Mouse (Mus musculus): ENCODE data around the gene Ptprj. TPM values are rescaled to one million over a fixed set of nuclear protein-coding genes. Genes with fewer than 3 reads are reported as not detected.
"Not testable (repeated sequence)": the region's sequence is repeated elsewhere in the genome, so short reads cannot be mapped to it uniquely, and the experiment has no call there.

The Ptprj gene
- total RNA-seq, 2 experiments from 2014 or later = 118 to 129 TPM

DNA sequence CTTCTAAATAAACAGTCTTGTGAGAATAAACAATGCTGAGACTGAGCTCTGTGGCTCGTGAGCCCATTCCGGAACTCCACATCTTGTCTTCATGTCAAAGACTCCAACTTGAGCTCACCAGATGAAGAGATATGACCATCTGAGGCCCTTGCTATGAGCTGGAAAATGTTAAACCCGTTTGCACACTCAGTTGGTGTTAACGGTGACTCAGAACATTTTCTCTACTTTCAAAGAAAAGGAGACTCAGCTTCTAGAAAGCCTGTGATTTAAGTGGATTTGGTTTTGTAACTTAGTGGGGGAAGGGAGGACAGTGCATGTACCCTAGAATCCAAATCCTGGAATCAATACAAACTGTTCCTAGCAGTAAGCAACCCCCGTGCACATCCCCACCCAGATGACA, 136.6 kb downstream of the Ptprj start:
- DNase-seq (ENCODE audit: extremely low spot score in 1 of 2, low spot score in 1 of 2) = no peak

DNA sequence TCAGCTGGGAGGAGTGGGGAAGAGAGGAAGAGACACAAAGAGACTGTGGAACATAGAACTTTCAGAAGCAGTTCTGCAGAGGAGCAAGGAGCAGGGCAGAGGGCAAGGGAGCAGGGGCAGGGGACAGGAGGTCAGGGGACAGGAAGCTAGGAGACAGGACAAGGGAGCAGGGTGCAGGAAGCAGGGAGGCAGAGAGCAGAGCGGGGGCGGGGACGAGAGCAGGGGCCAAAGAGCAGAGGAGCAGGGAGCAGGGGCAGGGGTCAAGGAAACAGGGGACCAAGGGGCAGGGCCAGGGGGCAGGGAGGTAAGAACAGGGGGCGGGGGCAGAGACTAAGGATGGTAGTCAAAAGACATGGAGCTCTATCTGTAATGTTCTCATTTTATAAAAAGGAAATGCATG, 138.6 kb downstream of the Ptprj start:
- not testable (repeated sequence) for DNase-seq (ENCODE audit: extremely low spot score in 1 of 2, low spot score in 1 of 2)

DNA sequence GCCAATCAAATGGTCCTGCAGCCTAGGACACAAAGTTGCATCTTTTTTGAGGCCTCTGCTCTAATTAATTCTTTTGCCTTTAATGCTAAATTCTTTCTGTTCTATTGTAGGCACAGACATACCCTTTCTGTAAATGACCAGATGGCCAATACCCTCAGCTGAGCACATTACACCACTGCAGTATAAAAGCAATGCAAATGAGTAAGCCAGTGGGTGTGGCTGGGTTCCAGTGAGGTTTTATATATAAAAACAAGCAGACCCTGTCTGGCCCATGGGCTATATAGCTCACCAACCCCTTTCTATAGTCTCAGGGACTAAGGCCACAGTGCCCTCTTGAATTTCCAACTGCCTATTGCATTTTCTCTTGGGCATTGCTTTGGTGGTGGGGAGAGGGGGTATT, 140.3 kb downstream of the Ptprj start:
- DNase-seq (ENCODE audit: extremely low spot score in 1 of 2, low spot score in 1 of 2) = not testable (repeated sequence)

DNA sequence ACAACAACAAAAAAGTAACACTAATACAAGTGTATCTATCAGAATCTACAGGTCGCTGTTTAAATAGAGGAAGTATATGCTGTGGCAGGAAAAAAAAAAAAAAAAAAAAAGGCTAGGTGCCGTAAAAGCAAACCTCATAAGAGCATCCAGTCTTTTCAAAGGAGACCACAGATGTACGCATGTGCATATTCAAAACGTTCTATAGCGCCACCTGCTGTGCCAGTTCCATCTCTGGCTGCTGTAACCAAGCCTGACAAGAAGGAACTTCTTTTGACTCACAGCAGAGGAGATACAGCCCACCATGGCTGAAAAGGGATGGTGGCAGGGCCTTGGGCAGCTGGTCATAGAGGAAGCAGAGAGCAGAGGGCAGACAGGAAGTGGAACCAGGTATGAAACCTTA, 143.0 kb downstream of the Ptprj start:
- DNase-seq (ENCODE audit: extremely low spot score in 1 of 2, low spot score in 1 of 2) = not testable (repeated sequence)

DNA sequence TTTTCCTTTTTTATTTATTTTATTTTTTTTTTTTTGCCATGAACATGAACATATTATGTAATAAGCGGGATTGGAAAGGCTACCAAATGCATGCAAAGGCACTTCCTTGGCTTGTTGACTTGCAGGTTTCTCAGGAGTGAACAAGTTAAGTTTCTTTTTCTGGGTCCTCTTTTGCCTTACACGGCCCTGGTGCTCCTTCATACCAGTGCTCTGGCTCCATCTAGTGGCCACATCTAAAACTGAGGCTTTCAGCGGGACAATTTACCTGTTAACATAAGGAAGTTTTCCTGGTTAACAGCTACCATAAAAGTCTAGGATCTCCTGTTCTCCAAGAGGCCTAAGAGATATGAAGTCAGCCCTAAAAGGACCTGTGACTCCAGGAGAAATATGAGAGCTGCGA, 150.7 kb downstream of the Ptprj start:
- DNase-seq (ENCODE audit: extremely low spot score in 1 of 2, low spot score in 1 of 2) = not testable (repeated sequence)

DNA sequence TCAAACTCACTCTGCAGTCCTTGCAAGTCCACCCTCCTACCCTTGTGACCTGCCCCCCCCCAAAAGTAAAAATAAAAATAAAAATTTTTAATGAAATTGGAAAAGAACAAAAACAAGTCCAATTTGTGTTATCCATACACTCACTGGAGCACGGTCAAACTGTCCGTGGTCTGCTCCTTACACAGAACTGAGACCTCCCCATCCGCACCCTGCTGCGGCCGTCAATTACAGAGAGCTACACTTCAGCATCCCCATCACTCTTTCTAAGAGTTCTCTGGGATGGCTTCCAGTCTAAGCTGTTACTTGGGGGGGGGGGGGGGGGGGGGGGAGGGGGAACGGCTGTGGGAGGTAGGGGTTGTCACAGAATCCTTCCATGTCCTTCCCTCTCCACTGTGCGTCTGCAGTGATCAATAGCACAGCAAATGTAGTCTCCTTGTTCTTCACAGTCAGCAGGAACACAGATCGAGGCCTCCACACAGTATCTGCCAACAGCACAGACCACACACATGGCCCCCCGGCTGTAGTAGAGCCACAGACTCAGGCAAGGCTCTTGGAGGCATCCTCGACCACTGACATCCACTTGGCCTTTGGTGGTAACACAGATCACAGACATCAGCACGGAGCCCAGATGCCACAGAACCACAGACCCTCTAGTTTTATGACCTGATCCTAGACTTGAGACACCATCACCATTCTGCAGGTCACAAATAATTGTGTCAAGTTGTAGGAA, 151.3 kb downstream of the Ptprj start:
- not testable (repeated sequence) for DNase-seq (ENCODE audit: extremely low spot score in 1 of 2, low spot score in 1 of 2)

DNA sequence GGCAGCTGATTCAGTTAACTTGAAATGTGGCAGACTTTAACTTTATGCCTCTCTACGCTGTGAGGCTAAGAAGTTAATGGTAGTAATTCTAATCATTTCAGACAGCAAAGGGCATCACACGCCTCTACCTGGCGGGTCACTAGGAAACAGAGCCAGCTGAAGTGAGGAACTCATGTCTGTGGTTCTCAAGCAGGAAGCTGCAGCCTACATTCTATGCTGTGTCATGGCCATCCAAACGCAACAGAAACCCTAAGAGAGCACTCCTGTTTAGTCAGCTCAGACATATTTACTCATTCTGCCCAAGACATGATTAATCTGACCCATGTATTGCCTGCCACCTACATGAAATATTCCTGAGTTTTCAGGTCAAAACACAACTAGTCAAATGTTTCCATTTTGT, 155.5 kb downstream of the Ptprj start:
- not testable (repeated sequence) for DNase-seq (ENCODE audit: extremely low spot score in 1 of 2, low spot score in 1 of 2)

DNA sequence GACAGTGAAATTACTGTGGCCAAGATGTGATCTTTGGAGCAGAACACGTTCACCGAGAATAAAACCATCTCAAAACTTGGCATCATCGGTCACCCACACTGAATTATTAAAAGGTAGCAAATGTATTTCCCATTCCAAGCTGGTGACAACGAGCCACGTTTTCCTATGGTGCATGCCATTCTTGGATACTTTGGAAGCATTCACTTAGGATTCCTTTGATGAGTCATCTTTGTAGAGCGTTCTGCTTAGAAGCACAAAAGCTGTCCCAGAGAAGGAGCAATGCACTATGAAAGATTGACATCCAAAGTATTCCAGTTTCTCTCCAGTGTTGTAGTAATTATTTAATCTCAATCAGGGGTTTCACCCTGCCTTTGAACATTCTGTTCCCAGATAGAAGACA, 158.2 kb downstream of the Ptprj start:
- not testable (repeated sequence) for DNase-seq (ENCODE audit: extremely low spot score in 1 of 2, low spot score in 1 of 2)

DNA sequence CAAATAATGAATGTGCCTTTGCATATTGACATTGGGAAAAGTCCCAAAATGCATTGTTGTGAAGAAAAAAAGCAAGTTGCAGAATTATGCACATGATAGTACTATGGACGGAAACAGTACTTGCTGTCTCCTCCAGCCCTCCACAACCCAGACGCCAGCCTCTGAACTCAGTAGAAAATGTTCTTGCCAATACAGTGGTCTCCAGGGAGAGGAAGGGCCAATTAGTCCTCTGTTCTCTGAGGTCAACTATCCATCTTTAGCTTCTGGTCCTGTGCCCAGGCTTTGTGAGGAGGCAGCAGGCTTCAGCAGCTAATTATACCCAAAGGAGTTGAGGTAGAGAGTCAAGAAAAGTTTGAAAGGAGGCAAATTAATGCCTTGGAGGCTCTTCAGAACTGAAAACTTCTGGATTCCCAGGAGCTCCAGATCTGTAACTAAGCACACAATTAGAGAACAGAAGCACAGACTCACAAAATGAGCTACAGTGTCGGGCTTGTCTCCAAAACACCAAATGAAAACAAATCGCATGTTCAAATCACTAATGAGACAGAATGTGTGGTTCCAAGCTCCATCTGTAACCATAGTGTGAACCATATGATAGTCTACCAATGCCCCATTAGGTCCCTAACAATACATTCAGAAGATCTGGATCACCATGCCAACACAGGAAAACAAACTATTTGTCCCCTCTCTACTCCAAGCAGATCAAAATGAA, 166.2 kb downstream of the Ptprj start:
- not testable (repeated sequence) for DNase-seq (ENCODE audit: extremely low spot score in 1 of 2, low spot score in 1 of 2)

DNA sequence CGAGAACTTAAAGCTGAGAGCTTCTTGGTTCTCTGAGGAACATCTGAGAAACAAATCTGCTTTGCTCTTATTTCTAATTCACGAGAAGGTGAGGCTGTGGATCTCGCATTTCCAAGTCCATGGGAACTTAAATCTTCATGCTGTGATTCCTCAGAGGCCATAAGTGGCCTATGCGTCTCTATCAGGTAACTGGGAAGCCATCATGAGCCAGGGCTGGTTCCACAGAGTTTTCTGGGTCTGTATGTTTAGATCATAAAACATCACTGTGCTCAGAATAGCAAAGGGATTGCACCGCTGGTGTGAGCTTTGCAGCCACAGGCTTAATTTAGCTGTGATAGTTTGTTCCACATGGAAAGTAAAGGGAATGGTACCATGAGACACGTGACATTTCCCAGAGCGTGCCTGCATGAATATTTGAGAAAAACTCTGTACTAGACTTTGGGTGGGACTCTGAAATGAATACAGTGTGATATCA, 181.8 kb downstream of the Ptprj start, which contains the start of gene Olfr1274-ps:
Gene Olfr1274-ps, plus strand, starts transcription at position 51 of the 475 bp plus-strand sequence.
- DNase-seq (ENCODE audit: extremely low spot score in 1 of 2, low spot score in 1 of 2) = not testable (repeated sequence)

Other genes with a start within 250 kb of the Ptprj start
- gene Olfr1274-ps, start 182.0 kb downstream of the Ptprj start, total RNA-seq (2021) = not detected
- gene Nup160, start 96.6 kb upstream of the Ptprj start, total RNA-seq (2021) = 10 to 100 TPM; 16.4 to 17.9 TPM
- gene Fnbp4, start 164.7 kb upstream of the Ptprj start, total RNA-seq (2021) = 10 to 100 TPM; 41.2 to 69.1 TPM
- gene Agbl2, start 202.1 kb upstream of the Ptprj start, total RNA-seq (2021) = under 1 TPM; 0.52 to 0.92 TPM